Mouse (Mus musculus): ENCODE data around the gene Nhlh1. TPM values are rescaled to one million over a fixed set of nuclear protein-coding genes. Genes with fewer than 3 reads are reported as not detected.

Nhlh1 gene
- polyA plus RNA-seq, 1 experiment, result 0.07 TPM

GRCm38 (mm10) chr1:172018336-172019311 lies 38.7 kb downstream of the Nhlh1 start:
- no peak for DNase-seq
- H3K4me1 ChIP-seq (ENCODE audit: control insufficient read depth, insufficient read depth, low read length), result no peaks in the 10 kb centered on the region
- H3K4me3 ChIP-seq (replicated peaks; ENCODE audit: insufficient read depth, low read depth, low read length), result no peak overlapping the region
- TF ChIP-seq CTCF (IDR thresholded peaks at IDR 0.05; ENCODE audit: borderline replicate concordance, insufficient read depth, low read depth, low read length) (no peak), POLR2A (IDR thresholded peaks at IDR 0.05; ENCODE audit: borderline replicate concordance, insufficient read depth, low read length) (no peak)
- 74% methylated on average over 9 of the region's 9 CpGs for WGBS
- no peak overlapping the region for H3K27ac ChIP-seq (ENCODE audit: insufficient read depth, low read length)
- H3K27me3 ChIP-seq (ENCODE audit: control insufficient read depth, insufficient read depth, low read length), result no peaks in the 10 kb centered on the region

GRCm38 (mm10) chr1:172017517-172018070 lies 39.8 kb downstream of the Nhlh1 start:
- Histone ChIP-seq H3K4me3 (replicated peaks; ENCODE audit: insufficient read depth, low read depth, low read length) (no peak overlapping the region), H3K27me3 (ENCODE audit: control insufficient read depth, insufficient read depth, low read length) (no peaks in the 10 kb centered on the region), H3K4me1 (ENCODE audit: control insufficient read depth, insufficient read depth, low read length) (no peaks in the 10 kb centered on the region), H3K27ac (ENCODE audit: insufficient read depth, low read length) (no peak overlapping the region)
- no peak for DNase-seq
- TF ChIP-seq CTCF (IDR thresholded peaks at IDR 0.05; ENCODE audit: borderline replicate concordance, insufficient read depth, low read depth, low read length) (no peak), POLR2A (IDR thresholded peaks at IDR 0.05; ENCODE audit: borderline replicate concordance, insufficient read depth, low read length) (no peak)
- 56% methylated on average over 6 of the region's 6 CpGs for WGBS

GRCm38 (mm10) chr1:172016660-172017516 lies 40.5 kb downstream of the Nhlh1 start:
- no peak for TF ChIP-seq POLR2A (IDR thresholded peaks at IDR 0.05; ENCODE audit: borderline replicate concordance, insufficient read depth, low read length)
- no peak for TF ChIP-seq CTCF (IDR thresholded peaks at IDR 0.05; ENCODE audit: borderline replicate concordance, insufficient read depth, low read depth, low read length)
- Histone ChIP-seq H3K4me1 (ENCODE audit: control insufficient read depth, insufficient read depth, low read length) (no peaks in the 10 kb centered on the region), H3K27ac (ENCODE audit: insufficient read depth, low read length) (no peak overlapping the region), H3K27me3 (ENCODE audit: control insufficient read depth, insufficient read depth, low read length) (no peaks in the 10 kb centered on the region), H3K4me3 (replicated peaks; ENCODE audit: insufficient read depth, low read depth, low read length) (no peak overlapping the region)
- no peak for DNase-seq
- WGBS, result 39% methylated on average over 6 of the region's 6 CpGs

- no peaks in the 10 kb centered on the region for H3K4me1 ChIP-seq (ENCODE audit: control insufficient read depth, insufficient read depth, low read length)
- H3K4me3 ChIP-seq (replicated peaks; ENCODE audit: insufficient read depth, low read depth, low read length), result no peak overlapping the region
- 77% methylated on average over 8 of the region's 8 CpGs for WGBS
- no peak overlapping the region for H3K27ac ChIP-seq (ENCODE audit: insufficient read depth, low read length)
- TF ChIP-seq POLR2A (IDR thresholded peaks at IDR 0.05; ENCODE audit: borderline replicate concordance, insufficient read depth, low read length) (no peak), CTCF (IDR thresholded peaks at IDR 0.05; ENCODE audit: borderline replicate concordance, insufficient read depth, low read depth, low read length) (no peak)
- no peak for DNase-seq
- no peaks in the 10 kb centered on the region for H3K27me3 ChIP-seq (ENCODE audit: control insufficient read depth, insufficient read depth, low read length)
Observed at GRCm38 (mm10) chr1:172016031-172016430, 41.3 kb downstream of the Nhlh1 start.

- TF ChIP-seq CTCF (IDR thresholded peaks at IDR 0.05; ENCODE audit: borderline replicate concordance, insufficient read depth, low read depth, low read length) (no peak), POLR2A (IDR thresholded peaks at IDR 0.05; ENCODE audit: borderline replicate concordance, insufficient read depth, low read length) (no peak)
- H3K4me1 ChIP-seq (ENCODE audit: control insufficient read depth, insufficient read depth, low read length), result no peaks in the 10 kb centered on the region
- WGBS, result 66% methylated on average over 9 of the region's 9 CpGs
- no peaks in the 10 kb centered on the region for H3K27me3 ChIP-seq (ENCODE audit: control insufficient read depth, insufficient read depth, low read length)
- H3K4me3 ChIP-seq (replicated peaks; ENCODE audit: insufficient read depth, low read depth, low read length), result no peak overlapping the region
- no peak for DNase-seq
- H3K27ac ChIP-seq (ENCODE audit: insufficient read depth, low read length), result no peak overlapping the region
Observed at GRCm38 (mm10) chr1:172015312-172015939, 41.9 kb downstream of the Nhlh1 start.

- H3K27me3 ChIP-seq (ENCODE audit: control insufficient read depth, insufficient read depth, low read length), result no peaks in the 10 kb centered on the region
- TF ChIP-seq CTCF (IDR thresholded peaks at IDR 0.05; ENCODE audit: borderline replicate concordance, insufficient read depth, low read depth, low read length), result no peak
- no peak for TF ChIP-seq POLR2A (IDR thresholded peaks at IDR 0.05; ENCODE audit: borderline replicate concordance, insufficient read depth, low read length)
Observed at GRCm38 (mm10) chr1:172014771-172015170, 42.6 kb downstream of the Nhlh1 start.

GRCm38 (mm10) chr1:172012030-172012429 lies 45.3 kb downstream of the Nhlh1 start:
- Histone ChIP-seq H3K27ac (ENCODE audit: insufficient read depth, low read length) (no peak overlapping the region), H3K4me1 (ENCODE audit: control insufficient read depth, insufficient read depth, low read length) (no peaks in the 10 kb centered on the region)

More at GRCm38 (mm10) chr1:172014771-172015170, 42.6 kb downstream of the Nhlh1 start:
- 45% methylated on average over 9 of the region's 9 CpGs for WGBS
- H3K4me1 ChIP-seq (ENCODE audit: control insufficient read depth, insufficient read depth, low read length), result no peaks in the 10 kb centered on the region
- DNase-seq, result no peak
- H3K27ac ChIP-seq (ENCODE audit: insufficient read depth, low read length), result no peak overlapping the region
- no peak overlapping the region for H3K4me3 ChIP-seq (replicated peaks; ENCODE audit: insufficient read depth, low read depth, low read length)

More at GRCm38 (mm10) chr1:172012030-172012429, 45.3 kb downstream of the Nhlh1 start:
- peak; percentile 54 to 68 for DNase-seq
- no peak overlapping the region for H3K4me3 ChIP-seq (replicated peaks; ENCODE audit: insufficient read depth, low read depth, low read length)
- TF ChIP-seq CTCF (IDR thresholded peaks at IDR 0.05; ENCODE audit: borderline replicate concordance, insufficient read depth, low read depth, low read length) (peak; percentile 70), POLR2A (IDR thresholded peaks at IDR 0.05; ENCODE audit: borderline replicate concordance, insufficient read depth, low read length) (no peak)
- H3K27me3 ChIP-seq (ENCODE audit: control insufficient read depth, insufficient read depth, low read length), result no peaks in the 10 kb centered on the region
- 3% methylated on average over 5 of the region's 5 CpGs for WGBS
